Mouse (Mus musculus) kidney, adult 2 months (tissue): ENCODE measurements at regions not wholly inside any gene's neighbourhood (a gene's known extent, or its start where the extent isn't known, plus 50 kb on each side); places are given as distances from the start of the nearest gene placed in this dataset.

Experiments
- CTCF ChIP-seq: fragments of 200-500 bp; conservative IDR thresholded peaks from 2 replicates; pipeline ENCODE4 v1.5.1; 2011; ENCODE audit warnings: low read depth, mild to moderate bottlenecking, control low read depth, low read length, moderate library complexity, mixed read lengths; ENCODE audit not compliant: insufficient read depth, insufficient read length
- POLR2A ChIP-seq: fragments of 200-500 bp; IDR thresholded peaks from one replicate; pipeline ENCODE4 v1.6.1; 2011; ENCODE audit warnings: low read depth, low read length, control low read depth

DNA sequence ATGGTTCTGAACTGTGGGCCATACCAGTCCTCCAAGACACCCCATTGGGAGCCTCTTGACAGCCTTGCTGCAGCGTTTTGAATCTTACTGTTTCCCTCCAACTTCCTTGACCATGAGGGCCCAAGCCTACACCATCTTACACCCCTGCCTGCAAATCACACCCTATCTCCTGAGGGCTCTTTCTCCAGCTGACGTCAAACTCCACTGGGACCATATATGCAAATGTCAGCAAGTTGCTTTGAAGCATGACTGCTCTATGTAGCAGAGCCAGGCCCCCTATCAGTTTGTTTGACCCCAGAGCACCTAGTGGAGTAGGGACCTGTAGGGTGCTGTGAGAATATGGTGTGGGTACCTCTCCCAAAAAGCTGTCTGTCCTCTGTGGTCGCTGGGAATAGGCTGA, 172.8 kb downstream of the Ttc8 start:
- TF ChIP-seq CTCF = no peak
- no peak for TF ChIP-seq POLR2A
